Mouse (Mus musculus) kidney, postnatal 25 days (tissue): Measurements from ENCODE around the gene Snx32.

Source experiments
- DNase-seq, 2 experiments: peaks; one replicate each; pipeline ENCODE4 v3.0.0; 2021; ENCODE audit warnings: mixed read lengths in 2 of 2

Gene Snx32

DNA sequence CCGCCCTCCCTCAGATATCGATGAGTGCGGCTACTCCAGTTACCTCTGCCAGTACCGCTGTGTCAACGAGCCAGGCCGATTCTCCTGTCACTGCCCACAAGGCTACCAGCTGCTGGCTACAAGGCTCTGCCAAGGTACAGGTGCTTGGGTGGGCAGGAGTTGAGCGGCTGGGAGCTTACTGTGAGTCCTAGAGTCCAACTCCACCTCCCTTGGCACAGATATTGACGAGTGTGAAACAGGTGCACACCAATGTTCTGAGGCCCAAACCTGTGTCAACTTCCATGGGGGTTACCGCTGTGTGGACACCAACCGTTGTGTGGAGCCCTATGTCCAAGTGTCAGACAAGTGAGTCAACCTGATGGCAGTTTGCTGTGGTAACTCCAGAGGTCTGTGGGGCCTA is 30.3 kb downstream of the Snx32 start:
- DNase-seq, result peak in 1 of 2 experiments; percentile 29

DNA sequence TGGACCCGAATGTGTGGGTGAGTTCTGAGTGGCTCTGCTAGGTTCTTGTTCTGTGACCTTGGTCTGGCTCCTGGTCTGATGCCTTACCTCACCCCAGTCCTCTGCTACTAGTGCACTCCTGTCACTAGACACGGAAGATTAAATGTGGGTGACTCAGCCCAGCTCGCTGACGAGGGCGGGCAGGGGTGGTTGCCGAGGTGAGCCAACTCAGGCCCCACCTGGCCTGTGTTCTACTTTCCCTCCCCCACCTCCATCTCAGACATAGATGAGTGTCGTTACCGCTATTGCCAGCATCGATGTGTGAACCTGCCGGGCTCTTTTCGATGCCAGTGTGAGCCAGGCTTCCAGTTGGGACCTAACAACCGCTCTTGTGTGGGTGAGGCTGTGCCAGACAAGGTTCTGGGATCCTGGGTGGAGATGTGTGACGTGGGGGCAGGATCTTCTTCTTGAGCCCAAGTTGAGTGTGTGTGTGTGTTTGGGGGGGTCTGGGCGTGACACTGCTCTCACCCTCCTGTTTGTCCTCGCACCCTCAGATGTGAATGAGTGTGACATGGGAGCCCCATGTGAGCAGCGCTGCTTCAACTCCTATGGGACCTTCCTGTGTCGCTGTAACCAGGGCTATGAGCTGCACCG is 32.6 kb downstream of the Snx32 start:
- DNase-seq, result no peak

DNA sequence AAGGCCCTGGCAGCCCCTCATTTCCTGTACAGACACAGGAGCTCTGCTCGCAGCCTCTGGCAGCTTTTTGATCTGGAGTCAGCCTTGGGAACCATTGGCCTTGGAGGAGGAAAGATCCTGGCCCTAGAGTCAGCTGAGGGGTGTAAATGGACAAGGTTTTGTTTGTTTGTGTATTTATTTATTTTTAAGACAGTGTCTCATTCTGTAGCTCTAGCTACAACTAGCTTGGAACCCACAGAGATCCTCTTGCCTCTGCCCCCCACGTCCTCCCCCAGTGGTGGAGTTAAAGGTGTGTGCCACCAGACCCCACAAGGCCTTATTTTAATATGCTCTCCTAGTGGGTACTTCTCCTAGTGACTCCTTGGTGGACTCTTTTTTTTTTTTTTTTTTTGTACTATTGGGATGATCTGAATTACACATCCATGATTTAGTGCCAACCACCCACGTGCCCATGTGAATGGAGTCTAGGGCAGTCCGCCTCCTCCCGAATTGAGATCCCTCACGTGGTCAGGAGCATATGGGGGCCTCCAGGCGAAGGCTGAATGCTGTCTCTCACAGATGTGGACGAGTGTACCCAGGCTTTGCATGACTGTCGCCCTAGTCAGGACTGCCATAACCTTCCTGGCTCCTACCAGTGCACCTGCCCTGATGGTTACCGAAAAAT is 33.2 kb downstream of the Snx32 start:
- DNase-seq, result no peak

DNA sequence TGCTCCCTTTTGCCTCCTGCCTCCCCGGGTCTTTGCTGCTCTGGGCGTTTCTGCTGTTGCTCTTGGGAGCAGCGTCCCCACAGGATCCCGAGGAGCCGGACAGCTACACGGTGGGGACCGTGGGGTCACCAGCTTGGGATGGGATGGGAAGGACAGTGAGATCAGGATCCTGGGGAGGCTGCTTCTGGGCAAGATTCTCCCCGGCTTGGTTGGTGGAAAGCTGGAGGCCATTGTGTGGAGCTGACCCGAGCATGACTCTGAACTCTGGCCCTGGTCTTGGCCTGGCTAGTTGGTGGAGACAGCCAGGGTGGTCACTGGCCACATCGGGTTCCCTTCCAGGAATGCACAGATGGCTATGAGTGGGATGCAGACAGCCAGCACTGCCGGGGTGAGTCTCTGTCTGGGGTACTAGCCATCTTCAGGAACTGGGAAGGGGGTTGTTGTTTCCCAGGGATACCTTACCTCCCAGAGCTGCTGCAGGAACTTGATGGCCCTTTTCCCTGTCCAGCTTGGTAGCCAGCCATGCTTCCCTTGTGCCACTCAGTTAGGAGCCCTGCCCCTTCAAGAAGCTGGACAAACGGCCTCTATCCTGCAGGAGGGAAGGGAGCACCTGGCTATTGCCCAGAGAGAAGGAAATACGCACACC is 35.1 kb downstream of the Snx32 start:
- no peak for DNase-seq

DNA sequence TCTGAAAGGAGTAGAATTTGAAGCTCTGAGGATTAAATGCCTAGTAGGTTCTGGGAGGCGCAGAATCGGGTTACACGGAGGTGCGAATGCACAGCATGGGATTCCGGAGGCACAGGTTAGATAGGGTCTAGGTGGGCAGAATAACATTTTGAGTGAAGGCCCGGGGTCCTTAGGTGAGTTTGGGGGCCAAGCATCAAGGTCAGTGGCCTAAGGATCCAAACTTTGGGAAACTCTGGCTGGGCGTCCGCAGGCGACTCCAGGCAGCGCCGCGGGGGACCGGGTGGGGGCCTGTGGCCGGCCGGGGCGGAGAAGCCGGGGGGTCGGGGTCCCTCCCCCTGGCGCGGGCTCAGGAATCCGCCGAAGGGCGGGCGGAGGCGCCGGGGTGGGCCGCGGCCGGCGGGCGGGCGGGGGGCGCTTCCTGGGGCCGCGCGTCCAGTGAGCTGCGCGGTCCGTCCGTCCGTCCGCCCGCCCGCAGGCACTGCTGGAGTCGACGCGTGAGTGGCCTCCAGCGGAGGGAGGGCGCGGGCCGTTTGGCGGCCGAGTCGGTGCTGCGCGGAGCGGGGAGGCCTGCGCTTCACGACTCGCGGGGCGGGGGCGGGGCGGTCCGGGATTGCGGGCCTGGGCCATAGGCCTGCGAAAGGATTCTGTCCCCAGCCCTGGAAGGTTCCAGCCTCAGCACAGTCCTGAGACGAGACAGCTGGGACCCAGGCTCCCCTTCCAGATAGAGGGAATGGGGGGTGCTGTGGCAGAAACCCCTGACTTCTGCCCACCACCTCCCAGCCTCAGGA is 35.9 kb downstream of the Snx32 start:
- peak; percentile 48 to 69 for DNase-seq

DNA sequence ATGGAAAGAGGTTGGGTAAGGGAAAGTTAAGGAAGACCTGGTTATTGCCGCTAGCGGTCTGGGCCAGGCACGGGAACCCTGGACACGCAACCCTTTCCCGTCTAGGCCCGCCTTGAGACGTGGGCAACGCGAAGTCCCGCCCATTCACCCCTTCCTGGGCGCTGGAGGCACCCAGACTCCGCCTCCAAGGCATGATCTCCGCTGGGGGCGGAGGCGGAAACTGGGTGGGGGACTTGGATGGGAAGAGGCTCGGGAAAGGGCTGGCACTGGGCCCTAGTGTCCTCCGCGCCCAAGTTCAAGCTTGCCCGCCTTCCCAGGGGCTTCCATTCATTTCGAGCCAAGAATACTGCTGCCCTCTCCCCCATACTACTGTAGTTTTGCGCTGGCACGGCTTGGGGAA is 36.6 kb downstream of the Snx32 start, which contains the start of gene Efemp2:
Gene Efemp2 (plus strand): TSS at position 235 of the 400 bp plus-strand sequence.
- DNase-seq, result peak; percentile 84 to 92

DNA sequence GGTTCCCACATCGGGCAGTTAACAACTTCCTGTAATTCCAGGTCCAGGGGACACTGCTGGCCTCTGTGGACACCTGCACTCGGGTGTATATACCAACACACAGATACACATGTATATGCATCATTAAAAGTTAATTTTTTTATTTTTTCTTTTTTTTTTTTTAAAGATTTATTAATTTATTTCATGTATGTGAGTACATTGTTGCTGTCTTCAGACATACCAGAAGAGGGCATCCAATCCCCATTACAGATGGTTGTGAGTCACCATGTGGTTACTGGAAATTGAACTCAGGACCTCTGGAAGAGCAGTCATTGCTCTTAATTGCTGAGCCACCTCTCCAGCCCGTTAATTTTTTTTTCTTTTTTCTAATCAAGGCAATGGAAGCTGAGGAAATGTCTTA is 37.5 kb downstream of the Snx32 start:
- no peak for DNase-seq

DNA sequence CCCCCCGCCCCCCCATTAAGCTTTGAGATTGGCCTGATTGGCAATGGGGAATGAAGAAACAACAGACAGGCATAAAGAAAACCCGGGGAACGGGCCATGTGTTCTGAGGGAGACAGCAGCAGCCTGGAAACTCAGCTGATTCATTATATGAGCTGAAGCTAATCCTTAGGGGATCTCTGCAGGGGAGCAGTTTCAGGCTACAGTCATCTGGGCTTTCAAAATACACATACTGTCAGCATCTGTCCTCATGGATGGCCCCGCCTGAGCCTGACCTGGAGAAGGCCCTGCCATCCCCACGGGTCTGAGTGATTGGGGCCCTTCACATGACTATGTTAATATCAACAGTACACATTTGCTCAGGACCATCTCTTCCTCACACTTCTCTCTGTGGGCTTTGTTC is 38.5 kb downstream of the Snx32 start:
- no peak for DNase-seq

DNA sequence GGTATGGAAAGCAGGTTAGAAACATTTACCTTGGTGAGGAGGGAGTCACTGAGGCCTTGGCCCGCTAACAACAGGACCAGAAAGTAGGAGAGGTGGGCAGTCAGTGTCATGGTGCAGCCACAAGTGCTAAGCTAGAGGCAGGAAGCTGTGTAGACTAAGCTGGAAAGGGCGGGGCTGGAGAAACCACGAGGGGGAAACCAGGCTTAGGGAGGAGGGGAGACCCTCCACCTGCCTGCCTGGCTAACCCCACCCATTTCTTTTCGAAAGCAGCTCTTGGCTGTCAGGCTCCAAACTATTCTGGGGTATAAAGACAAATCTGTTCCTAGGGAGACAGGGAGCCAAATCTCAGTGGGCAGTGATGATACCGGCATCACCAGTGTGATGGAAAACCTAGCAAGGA is 42.0 kb downstream of the Snx32 start, which contains the start of gene Ctsw:
Gene Ctsw (minus strand): TSS at position 134 of the 400 bp plus-strand sequence.
- peak in 1 of 2 experiments; percentile 37 for DNase-seq

DNA sequence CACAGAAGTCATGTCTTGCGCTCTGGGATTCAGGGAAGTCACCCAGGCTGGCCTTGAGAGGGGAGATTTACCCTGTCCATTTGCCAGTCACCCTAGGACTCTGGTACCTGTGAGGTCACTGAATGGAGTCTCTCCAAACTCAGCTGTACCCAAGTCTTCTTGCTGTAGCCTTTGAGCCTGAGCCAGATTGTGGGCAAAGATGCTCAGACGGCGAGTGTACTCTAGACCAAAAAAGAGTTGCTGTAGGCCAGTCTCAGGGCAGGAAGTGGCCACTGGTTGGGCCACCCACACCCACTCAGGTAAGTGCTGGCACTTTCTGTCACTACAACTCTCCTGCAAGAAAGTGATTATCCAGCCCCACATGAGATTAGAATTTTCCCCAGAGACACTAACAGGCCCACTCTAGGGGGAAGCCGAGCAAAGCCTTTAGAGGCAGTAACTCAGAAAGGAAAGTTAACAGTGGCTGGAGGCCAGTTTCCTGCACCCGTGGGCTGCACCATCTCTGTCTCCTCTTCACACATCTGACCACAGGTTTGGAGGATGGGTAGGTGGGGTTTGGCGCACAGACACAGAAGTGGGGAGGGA is 43.3 kb downstream of the Snx32 start:
- DNase-seq, result peak in 1 of 2 experiments; percentile 26

DNA sequence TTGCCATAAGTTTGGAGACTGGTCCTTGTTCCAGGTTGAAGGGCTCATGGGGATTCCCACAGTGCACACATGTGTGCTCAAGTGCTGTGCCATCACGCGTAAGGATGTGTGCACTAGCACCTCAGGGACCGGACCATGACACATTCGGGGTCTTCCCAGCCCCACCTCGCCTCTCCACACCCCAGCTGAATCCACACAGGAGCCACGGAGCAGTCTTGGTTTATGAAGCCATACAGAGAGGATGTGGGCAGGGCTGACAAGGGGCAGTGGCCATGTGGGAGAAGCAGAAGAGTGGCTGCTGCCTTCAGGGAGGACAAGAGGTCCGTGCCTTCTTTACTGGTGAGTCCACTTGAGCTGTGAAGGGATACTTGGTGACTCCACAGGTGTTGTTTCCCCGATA is 45.3 kb downstream of the Snx32 start:
- peak in 1 of 2 experiments; percentile 34 for DNase-seq

DNA sequence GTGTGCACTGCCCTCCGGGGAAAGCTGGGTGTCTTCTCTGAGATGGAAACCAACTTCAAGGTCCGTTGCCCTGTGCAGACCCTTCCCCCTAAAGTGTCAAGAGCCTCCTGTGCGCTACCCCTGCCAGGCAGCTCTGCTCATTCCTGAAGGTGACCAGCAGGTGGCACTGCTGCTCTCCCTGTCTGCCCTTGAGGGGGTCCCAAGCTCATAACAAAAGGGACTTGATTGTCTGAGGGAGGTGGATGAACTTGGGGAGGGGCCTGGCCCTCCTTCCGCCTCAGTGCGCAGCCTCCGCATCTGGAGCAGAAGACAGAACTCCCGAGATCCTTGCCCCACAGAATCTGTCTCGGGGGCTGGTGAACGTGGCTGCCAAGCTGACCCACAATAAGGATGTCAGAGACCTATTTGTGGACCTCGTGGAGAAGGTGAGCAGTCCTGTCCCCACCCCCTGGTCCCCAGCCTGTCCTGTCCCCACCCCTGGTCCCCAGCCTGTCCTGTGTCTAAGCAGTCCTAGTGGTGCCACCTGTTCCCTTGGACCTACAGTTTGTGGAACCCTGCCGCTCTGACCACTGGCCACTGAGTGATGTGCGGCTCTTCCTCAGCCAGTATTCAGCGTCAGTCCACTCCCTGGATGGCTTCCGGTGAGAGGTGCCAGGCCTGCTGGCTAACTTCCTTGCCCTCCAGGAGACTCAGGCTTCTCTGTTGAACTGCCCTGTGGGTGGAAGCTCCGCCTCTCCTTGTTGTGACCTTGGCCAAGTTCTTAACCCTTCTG is 46.4 kb downstream of the Snx32 start:
- DNase-seq, result peak; percentile 60 to 82

DNA sequence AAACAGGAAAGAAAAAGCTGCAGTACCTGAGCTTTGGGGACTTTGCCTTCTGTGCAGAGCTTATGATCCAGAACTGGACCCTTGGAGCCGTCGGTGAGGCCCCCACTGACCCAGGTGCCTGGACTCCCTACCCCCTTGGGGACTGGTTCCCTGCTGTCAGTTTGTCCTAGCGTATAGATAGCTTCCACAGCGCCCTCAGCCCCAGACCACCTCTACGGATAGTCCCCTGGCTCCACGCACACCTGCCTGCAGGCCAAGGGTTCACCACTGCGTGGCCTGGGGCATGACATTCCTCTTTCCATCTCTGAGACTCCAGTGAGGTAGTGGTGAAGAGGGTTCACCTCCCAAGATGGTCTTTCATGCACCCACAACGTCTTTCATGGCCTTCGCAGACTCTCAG is 47.1 kb downstream of the Snx32 start:
- DNase-seq, result peak in 1 of 2 experiments; percentile 36

DNA sequence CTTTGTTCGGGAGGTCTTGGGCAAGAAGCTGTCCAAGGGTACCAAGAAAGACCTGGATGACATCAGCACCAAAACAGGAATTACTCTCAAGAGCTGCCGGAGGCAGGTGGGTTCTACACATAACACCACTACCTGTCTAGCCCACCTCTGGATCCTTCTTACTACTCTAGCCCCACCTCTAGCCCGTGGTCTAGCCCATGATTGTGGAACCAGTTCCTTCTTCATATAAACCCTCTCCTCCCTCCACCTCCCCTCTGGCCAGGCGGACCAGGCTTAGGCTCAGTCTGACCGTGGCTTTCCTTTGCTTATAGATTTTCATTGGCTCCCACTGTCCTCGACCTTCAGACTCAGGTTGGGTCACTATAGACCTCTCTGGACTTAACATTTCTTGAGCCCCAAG is 48.9 kb downstream of the Snx32 start:
- no peak for DNase-seq

DNA sequence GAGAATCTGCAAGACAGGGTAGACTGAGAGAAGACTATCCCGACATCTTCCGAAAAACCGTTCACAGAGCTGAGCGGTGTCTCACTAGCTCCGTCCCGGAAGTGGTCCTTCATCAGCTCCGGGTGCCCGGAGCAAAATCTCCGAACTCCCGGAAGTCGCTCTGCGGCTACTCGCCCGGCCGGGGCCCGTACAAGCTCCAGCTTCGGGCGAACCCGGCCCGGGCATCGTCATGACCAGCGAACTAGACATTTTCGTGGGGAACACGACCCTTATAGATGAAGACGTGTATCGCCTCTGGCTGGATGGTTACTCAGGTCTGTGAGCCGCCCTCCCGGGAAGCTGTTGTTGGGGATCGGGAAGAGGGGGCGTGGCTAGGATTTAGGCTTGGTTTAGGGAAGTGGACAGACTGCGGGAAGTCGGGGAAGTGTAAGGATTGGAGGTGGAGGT is 49.9 kb downstream of the Snx32 start, which contains the start of gene Fibp:
Gene Fibp (plus strand): TSS at position 151 of the 447 bp plus-strand sequence.
- DNase-seq, result peak; percentile 87 to 93

DNA sequence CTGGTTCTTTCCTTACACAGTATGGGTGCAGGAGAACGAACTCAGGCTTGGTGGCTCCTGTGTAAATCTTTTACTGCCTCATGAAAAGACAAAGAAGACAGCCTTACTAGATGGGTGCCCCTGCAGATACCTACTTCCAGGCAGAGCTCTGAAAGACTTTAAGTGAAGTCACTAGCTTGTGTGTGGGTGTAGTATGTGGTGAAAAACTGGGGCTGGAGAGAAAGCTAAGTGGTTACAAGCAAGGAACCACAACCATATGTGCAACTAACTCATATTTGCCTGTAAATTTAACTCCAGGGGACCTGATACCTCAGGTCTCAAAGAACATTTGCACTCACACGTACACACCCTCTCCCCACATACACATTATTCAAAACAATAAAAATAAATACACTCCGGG is 50.4 kb downstream of the Snx32 start:
- no peak for DNase-seq

DNA sequence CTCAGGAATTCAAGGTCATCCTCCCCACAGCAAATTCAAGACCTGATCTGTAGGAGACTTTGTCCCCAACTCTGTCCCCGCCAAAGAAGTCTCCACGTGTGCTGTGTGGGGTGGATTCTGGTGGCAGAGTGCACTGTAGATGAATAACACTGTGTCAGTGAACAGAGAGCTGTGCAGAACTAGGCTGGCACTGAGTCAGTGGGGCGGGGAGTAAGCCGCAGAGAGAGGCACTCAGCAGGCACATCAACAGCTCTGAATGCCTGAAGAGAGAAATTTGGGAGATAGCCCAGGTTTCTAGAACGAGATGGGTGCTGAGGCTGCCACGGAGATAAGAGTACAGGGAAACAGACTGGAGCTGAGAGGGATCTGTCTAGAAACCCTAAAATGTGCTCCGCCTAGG is 51.3 kb downstream of the Snx32 start:
- peak; percentile 34 to 63 for DNase-seq

DNA sequence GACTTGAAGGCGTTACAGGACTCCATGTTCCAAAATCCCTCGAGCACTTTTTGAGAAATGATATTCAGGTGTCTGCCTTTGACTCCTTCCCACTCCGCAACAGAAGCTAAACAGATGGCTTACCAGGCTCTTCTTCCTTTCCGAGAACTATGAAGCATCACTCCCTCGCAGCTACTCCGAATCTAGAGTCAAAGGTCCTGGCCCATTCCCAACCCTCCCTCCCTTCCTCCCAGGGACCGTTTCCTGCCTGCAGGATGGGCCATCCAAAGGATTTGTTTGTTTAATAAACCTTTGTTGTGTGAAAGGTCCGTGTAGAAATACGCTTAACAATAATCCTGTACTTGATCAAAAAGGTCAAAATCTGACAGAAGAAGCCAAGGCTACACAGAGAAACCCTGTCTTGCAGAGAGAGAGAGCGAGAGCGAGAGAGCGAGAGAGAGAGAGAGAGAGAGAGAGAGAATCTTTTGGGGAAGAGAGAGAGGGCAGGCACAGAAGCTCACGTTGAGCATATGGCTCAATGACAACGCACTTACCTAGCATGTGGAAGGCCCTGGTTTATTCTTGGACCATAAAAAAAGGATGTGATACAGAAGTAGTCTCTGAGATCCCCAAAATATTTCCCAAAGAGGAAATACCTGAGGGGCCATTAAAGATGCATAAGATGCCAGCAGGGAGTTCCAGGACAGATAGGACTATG is 52.4 kb downstream of the Snx32 start, which contains the start of gene Ccdc85b:
Gene Ccdc85b (minus strand): TSS at position 149 of the 697 bp plus-strand sequence.
- DNase-seq, result peak in 1 of 2 experiments; percentile 51

DNA sequence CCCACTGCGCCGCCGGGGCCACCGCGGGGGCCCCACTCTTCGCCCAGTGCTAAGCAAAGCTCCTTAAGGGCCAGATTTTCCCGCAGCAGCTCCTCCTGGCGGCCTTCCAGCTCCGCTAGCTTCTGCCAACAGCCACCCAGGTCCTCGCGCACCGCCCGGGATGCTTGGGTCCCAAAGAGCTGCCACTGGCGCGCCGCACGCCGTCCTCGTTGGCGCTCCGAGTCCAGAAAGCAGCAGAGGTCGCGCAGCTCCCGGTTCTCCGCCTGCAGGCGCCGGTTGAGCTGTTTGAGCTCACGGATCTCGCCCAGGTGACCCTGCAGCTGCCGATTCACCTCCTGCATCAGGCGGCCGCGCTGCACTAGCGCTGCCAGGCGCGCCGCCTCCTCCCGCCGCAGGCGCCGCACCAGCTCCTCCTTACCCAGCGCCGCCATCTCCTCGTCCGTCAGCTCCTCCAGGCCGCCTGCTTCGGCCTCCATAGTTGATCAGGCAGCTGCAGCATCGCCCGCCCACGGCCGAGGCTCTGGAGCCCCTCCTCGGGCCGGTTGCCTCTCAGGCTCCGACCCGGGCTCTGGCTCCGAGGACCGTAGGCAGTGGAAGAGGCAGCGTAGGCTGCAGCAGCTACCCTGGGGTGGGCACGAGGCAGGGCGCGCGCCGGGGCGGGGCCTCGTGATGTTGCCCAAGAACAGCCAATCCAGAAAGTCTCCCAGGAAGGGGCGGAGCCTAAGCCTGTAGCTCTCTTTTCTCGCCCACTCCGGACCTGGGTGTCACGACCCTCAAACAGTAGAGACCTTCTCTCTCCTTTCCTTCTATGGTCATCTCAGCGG is 53.2 kb downstream of the Snx32 start:
- peak; percentile 98 for DNase-seq
